Mouse (Mus musculus) hindlimb bud, embryonic 11.5 days (tissue): ENCODE measurements around the gene Comt.

Source experiments
- DNase-seq: peaks from one replicate; pipeline ENCODE4 v3.0.0-alpha.2; 2012; ENCODE audit warnings: low read depth, low spot score; ENCODE audit errors: extremely low spot score

The Comt gene

GRCm38 (mm10) chr16:18391728-18392127 lies 34.9 kb downstream of the Comt start:
- no peak for DNase-seq

- no peak for DNase-seq
These were observed 35.5 kb downstream of the Comt start for GRCm38 (mm10) chr16:18391127-18391526.

DNA sequence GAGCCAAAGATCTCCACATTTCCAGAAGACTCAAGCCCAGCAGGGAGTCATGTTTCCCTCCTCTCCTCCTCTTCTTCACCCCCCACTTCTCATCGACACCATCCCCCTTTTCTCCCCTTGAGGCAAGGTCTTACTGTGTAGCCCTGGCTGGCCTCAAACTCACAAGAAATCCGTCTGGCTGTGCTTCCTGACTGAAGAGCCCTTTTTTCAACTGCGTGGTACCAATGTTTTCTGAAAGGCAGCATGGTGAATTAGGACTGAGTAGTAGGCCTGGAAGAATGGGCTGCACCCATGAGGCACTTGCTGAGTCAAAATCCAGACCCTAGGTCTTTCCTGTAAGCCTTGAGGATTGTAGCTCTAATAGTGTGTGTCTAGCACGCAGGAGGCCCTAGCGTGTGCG lies 36.3 kb downstream of the Comt start:
- DNase-seq, result no peak

DNA sequence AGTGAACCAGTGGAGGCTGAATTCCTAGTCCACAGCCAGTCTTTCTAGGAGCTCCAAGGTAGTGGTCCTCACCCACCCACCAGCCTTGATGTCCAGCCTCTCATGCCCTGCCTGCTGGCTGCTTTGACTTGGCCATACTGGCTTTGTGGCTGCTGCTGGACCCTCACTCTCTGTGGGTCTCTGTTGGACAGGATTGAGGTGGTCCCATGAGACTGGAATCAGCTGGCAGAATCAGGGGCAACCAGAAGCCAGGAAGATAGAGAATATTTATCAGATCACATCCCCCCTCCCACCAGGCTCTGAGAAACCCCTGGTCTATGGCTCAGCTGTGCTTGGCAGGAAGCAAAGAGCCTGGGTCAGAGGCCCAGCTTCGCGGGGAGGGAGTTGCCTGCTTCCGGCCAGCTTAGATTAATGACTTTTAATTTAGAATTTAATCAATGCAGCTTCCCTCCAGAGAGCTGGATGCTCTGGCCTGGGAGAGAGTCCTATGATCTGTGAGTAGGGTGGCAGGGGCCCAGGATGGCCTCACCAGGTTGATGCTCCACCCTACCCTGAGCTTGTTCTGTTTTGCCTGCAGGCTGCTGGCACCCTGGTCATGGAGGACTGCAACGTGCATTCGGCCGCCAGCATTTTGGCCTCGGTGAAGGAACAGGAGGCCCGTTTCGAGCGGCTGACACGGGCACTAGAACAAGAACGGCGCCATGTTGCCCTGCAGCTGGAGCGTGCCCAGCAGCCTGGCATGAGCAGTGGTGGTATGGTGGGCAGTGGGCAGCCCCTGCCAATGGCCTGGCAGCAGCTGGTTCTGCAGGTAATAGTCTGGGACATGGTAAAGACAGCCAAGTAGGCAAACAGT lies 37.8 kb downstream of the Comt start:
- DNase-seq, result no peak

DNA sequence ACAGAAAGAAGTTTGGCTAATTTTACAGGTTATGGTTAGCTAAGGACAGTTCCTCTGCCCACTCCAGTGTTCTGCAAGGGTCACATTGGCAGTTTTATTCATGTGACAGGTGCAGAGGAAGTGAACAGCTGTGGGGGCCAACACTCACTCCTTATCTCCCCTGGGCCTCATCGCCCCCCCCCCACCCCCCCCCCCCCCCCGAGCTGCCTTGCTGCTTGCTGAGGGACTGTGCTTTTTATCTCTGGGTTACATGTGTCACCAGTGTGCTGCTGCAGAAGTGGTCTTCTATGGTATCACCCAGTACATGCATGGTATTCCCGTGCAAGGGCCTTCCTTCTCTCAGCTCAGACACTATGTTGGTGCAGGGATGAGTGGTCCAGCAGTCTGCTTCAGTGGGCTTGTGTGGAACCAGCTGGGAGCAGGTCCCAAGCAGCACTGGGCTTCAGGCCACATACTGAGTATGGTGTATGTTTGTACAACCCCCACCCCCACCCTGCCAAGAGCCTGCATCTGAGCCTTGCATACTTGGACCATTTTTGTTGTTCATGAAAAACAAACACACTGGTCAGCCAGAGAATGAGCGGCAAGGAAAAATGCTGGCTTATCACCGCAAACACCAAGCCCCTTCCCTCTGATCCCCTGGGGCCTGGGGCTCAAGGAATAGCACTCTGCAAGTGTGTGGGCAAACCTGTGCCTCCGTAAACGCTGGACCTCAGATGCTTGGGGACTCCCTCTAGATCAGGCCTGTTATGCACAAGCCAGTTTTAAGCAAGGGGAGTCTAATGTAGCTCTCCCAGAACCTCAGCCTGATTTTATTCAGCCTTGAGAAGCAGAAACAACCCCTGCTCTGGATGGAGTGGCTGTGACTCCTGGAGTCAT lies 38.7 kb downstream of the Comt start:
- DNase-seq, result no peak

GRCm38 (mm10) chr16:18386972-18387371 lies 39.7 kb downstream of the Comt start:
- no peak for DNase-seq

- DNase-seq, result no peak
These were observed 40.2 kb downstream of the Comt start for GRCm38 (mm10) chr16:18386451-18386850.

- no peak for DNase-seq
These were observed 41.2 kb downstream of the Comt start for GRCm38 (mm10) chr16:18385411-18385810.

GRCm38 (mm10) chr16:18384659-18385058 lies 42.0 kb downstream of the Comt start:
- no peak for DNase-seq

GRCm38 (mm10) chr16:18384211-18384610 lies 42.4 kb downstream of the Comt start:
- no peak for DNase-seq

- no peak for DNase-seq
These were observed 42.9 kb downstream of the Comt start for GRCm38 (mm10) chr16:18383756-18384155.

GRCm38 (mm10) chr16:18383045-18383726 lies 43.5 kb downstream of the Comt start:
- DNase-seq, result no peak

- no peak for DNase-seq
These were observed 44.9 kb downstream of the Comt start for GRCm38 (mm10) chr16:18381621-18382258.

- no peak for DNase-seq
These were observed 46.1 kb downstream of the Comt start for GRCm38 (mm10) chr16:18380495-18381063.

GRCm38 (mm10) chr16:18379338-18380001 lies 47.2 kb downstream of the Comt start:
- no peak for DNase-seq

- DNase-seq, result no peak
These were observed 48.2 kb downstream of the Comt start for GRCm38 (mm10) chr16:18378489-18378888.

DNA sequence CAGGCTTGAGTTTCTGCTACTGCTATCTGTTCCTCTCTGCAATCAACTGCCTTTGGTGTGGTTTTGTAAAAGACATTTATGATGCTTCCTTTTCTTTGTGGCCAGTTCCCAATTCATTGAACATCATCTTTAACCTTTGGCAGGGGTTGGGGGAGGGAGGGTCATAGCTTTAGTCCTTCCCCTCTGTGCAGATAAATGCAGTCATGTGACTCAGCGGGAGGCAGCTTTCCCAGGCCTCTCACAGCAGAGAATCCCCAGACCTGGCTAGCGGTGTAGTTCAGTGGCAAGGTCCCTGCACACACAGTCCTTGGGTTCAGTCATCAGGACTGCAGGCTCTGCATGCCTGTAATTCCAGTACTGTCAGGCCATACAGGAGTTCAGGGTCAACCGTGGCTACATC lies 49.4 kb downstream of the Comt start:
- no peak for DNase-seq

- DNase-seq, result no peak
These were observed 50.2 kb downstream of the Comt start for GRCm38 (mm10) chr16:18376297-18376954.

- DNase-seq, result no peak
These were observed 53.0 kb downstream of the Comt start for GRCm38 (mm10) chr16:18373632-18374031.
